Mouse (Mus musculus) CH12.LX (cell line): ENCODE results near the gene Zfp36. TPM values are rescaled to one million over a fixed set of nuclear protein-coding genes. Genes with fewer than 3 reads are reported as not detected.

Source experiments
- DNase-seq: peaks from one replicate; pipeline ENCODE4 v3.0.0-alpha.2; 2013; ENCODE audit errors: extremely low read depth
- H3K27ac ChIP-seq: 2 replicates; pipeline ENCODE4 v1.5.1; 2012; ENCODE audit warnings: low read depth, mild to moderate bottlenecking, control low read depth, moderate library complexity; ENCODE audit not compliant: insufficient read depth
- H3K27me3 ChIP-seq: replicated peaks from 2 replicates; pipeline ENCODE3; 2012; ENCODE audit warnings: inconsistent platforms
- H3K36me3 ChIP-seq, 2 experiments: replicated peaks in 1 of 2; 2 replicates each; pipeline versions ENCODE3 to v1.6.1; 2012; ENCODE audit warnings: inconsistent platforms in 1 of 2, low read length in 1 of 2, mild to moderate bottlenecking in 1 of 2, mixed read lengths in 1 of 2, moderate library complexity in 1 of 2; ENCODE audit not compliant: control insufficient read depth in 1 of 2, insufficient read depth in 1 of 2
- H3K4me1 ChIP-seq, 2 experiments: 2 replicates each; pipeline ENCODE4 v1.6.1; 2012; ENCODE audit warnings: inconsistent platforms in 1 of 2, moderate library complexity in 1 of 2; ENCODE audit not compliant: insufficient read depth in 2 of 2, control insufficient read depth in 1 of 2
- H3K4me2 ChIP-seq: 2 replicates; pipeline ENCODE4 v1.6.1; 2012; ENCODE audit warnings: low read depth, mild to moderate bottlenecking, control low read depth; ENCODE audit not compliant: poor library complexity, insufficient read depth, severe bottlenecking
- H3K4me3 ChIP-seq, 3 experiments: fragments of 150-350 bp in 1 of 3; sonication (generic) in 1 of 3; replicated peaks in 1 of 3; 2 replicates each; pipeline versions ENCODE3 to v1.5.1; 2011 to 2012; ENCODE audit warnings: low read depth in 2 of 3, low read length in 2 of 3, mild to moderate bottlenecking in 2 of 3, moderate library complexity in 2 of 3, control low read depth in 1 of 3, improper control_type of control experiment in 1 of 3, inconsistent platforms in 1 of 3, mixed read lengths in 1 of 3; ENCODE audit not compliant: poor library complexity in 1 of 3
- H3K79me2 ChIP-seq: replicated peaks from 2 replicates; pipeline ENCODE4 v1.6.1; 2012; ENCODE audit warnings: mild to moderate bottlenecking, moderate library complexity; ENCODE audit not compliant: control insufficient read depth, poor library complexity, insufficient read depth, severe bottlenecking; ENCODE audit errors: extremely low read depth
- H3K9ac ChIP-seq: 2 replicates; pipeline ENCODE4 v1.6.1; 2012; ENCODE audit warnings: low read depth, mild to moderate bottlenecking, control low read depth, moderate library complexity; ENCODE audit not compliant: insufficient read depth
- H3K9me3 ChIP-seq: replicated peaks from 2 replicates; pipeline ENCODE3; 2012; ENCODE audit warnings: low read length, inconsistent platforms, mixed read lengths
- CHD1 ChIP-seq: IDR thresholded peaks from 2 replicates; pipeline ENCODE4 v1.6.1; 2012; ENCODE audit warnings: low read depth, low read length, improper control_type of control experiment, inconsistent platforms
- CHD2 ChIP-seq: IDR thresholded peaks from 2 replicates; pipeline ENCODE4 v1.6.1; 2011; ENCODE audit warnings: low read length, improper control_type of control experiment
- CTCF ChIP-seq, 2 experiments: IDR thresholded peaks in 1 of 2; conservative IDR thresholded peaks in 1 of 2; 2 replicates each; pipeline ENCODE4 v1.5.1; 2011 to 2012; ENCODE audit warnings: low read depth in 2 of 2, low read length in 2 of 2, improper control_type of control experiment in 1 of 2, inconsistent platforms in 1 of 2, mild to moderate bottlenecking in 1 of 2, moderate library complexity in 1 of 2
- E2F4 ChIP-seq: IDR thresholded peaks from 2 replicates; pipeline ENCODE4 v1.6.1; 2011; ENCODE audit warnings: low read depth, low read length, improper control_type of control experiment; ENCODE audit not compliant: insufficient replicate concordance
- ELF1 ChIP-seq: IDR thresholded peaks from 2 replicates; pipeline ENCODE4 v1.6.1; 2014; ENCODE audit warnings: low read depth, mild to moderate bottlenecking, inconsistent platforms, low read length, improper control_type of control experiment
- EP300 ChIP-seq: IDR thresholded peaks from 2 replicates; pipeline ENCODE4 v1.6.1; 2011; ENCODE audit warnings: low read length, improper control_type of control experiment
- ETS1 ChIP-seq: conservative IDR thresholded peaks from 2 replicates; pipeline ENCODE4 v1.6.1; 2012; ENCODE audit warnings: low read depth, mild to moderate bottlenecking, inconsistent platforms, low read length, improper control_type of control experiment, moderate library complexity
- GABPA ChIP-seq: IDR thresholded peaks from 2 replicates; pipeline ENCODE4 v1.6.1; 2012; ENCODE audit warnings: low read depth, low read length, improper control_type of control experiment, inconsistent platforms; ENCODE audit not compliant: insufficient replicate concordance
- HCFC1 ChIP-seq: IDR thresholded peaks from 2 replicates; pipeline ENCODE4 v1.6.1; 2012; ENCODE audit warnings: low read depth, mild to moderate bottlenecking, inconsistent platforms, low read length, improper control_type of control experiment
- IRF4 ChIP-seq: IDR thresholded peaks from 2 replicates; pipeline ENCODE4 v1.6.1; 2014; ENCODE audit warnings: low read depth, mild to moderate bottlenecking, inconsistent platforms, low read length, improper control_type of control experiment
- JUN ChIP-seq: IDR thresholded peaks from 2 replicates; pipeline ENCODE4 v1.6.1; 2011; ENCODE audit warnings: low read depth, mild to moderate bottlenecking, low read length, improper control_type of control experiment, moderate library complexity; ENCODE audit not compliant: insufficient read depth
- JUND ChIP-seq: conservative IDR thresholded peaks from 2 replicates; pipeline ENCODE4 v1.6.1; 2011; ENCODE audit warnings: low read depth, low read length, improper control_type of control experiment
- KAT2A ChIP-seq: IDR thresholded peaks from 2 replicates; pipeline ENCODE4 v1.6.1; 2012; ENCODE audit warnings: low read length, improper control_type of control experiment, inconsistent platforms; ENCODE audit not compliant: insufficient replicate concordance
- MAFK ChIP-seq: IDR thresholded peaks from 2 replicates; pipeline ENCODE4 v1.6.1; 2011; ENCODE audit warnings: low read length, improper control_type of control experiment; ENCODE audit not compliant: insufficient replicate concordance
- MAX ChIP-seq: IDR thresholded peaks from 2 replicates; pipeline ENCODE4 v1.6.1; 2011; ENCODE audit warnings: low read length, improper control_type of control experiment
- MAZ ChIP-seq: IDR thresholded peaks from 2 replicates; pipeline ENCODE4 v1.6.1; 2012; ENCODE audit warnings: low read depth, mild to moderate bottlenecking, inconsistent platforms, low read length, improper control_type of control experiment, moderate library complexity
- MEF2A ChIP-seq: IDR thresholded peaks from 2 replicates; pipeline ENCODE4 v1.6.1; 2014; ENCODE audit warnings: low read depth, mild to moderate bottlenecking, inconsistent platforms, low read length, improper control_type of control experiment, borderline replicate concordance
- MYC ChIP-seq: IDR thresholded peaks from 2 replicates; pipeline ENCODE4 v1.6.1; 2011; ENCODE audit warnings: low read depth, mild to moderate bottlenecking, improper control_type of control experiment, low read length
- NELFE ChIP-seq: IDR thresholded peaks from 2 replicates; pipeline ENCODE4 v1.6.1; 2011; ENCODE audit warnings: low read depth, low read length, improper control_type of control experiment
- PAX5 ChIP-seq: IDR thresholded peaks from 2 replicates; pipeline ENCODE4 v1.6.1; 2012; ENCODE audit warnings: low read length, inconsistent platforms, mixed read lengths
- POLR2A ChIP-seq: IDR thresholded peaks from 2 replicates; pipeline ENCODE4 v1.6.1; 2011; ENCODE audit warnings: low read depth, mild to moderate bottlenecking, improper control_type of control experiment, low read length
- SIN3A ChIP-seq: IDR thresholded peaks from 2 replicates; pipeline ENCODE4 v1.6.1; 2012; ENCODE audit warnings: low read length, improper control_type of control experiment, inconsistent platforms
- TBP ChIP-seq: conservative IDR thresholded peaks from 2 replicates; pipeline ENCODE4 v1.6.1; 2011; ENCODE audit warnings: low read depth, low read length, improper control_type of control experiment
- TCF12 ChIP-seq: IDR thresholded peaks from 2 replicates; pipeline ENCODE4 v1.6.1; 2014; ENCODE audit warnings: low read depth, mild to moderate bottlenecking, inconsistent platforms, low read length, improper control_type of control experiment
- UBTF ChIP-seq: IDR thresholded peaks from 2 replicates; pipeline ENCODE4 v1.6.1; 2012; ENCODE audit warnings: low read depth, mild to moderate bottlenecking, inconsistent platforms, low read length, improper control_type of control experiment, moderate library complexity
- USF2 ChIP-seq: conservative IDR thresholded peaks from 2 replicates; pipeline ENCODE4 v1.6.1; 2011; ENCODE audit warnings: low read depth, low read length, improper control_type of control experiment
- ZC3H11A ChIP-seq: IDR thresholded peaks from 2 replicates; pipeline ENCODE4 v1.6.1; 2012; ENCODE audit warnings: low read depth, mild to moderate bottlenecking, inconsistent platforms, low read length, improper control_type of control experiment
- ZKSCAN1 ChIP-seq: IDR thresholded peaks from 2 replicates; pipeline ENCODE4 v1.6.1; 2012; ENCODE audit warnings: low read depth, inconsistent platforms, low read length, improper control_type of control experiment, borderline replicate concordance
- dilution Hi-C: fragments of 300-500 bp; cut with MboI; formaldehyde crosslinking; loops from 2 replicates; pipeline ENCODE4 v1.14.3; 2020; ENCODE audit warnings: low sequenced_read_pairs; ENCODE audit not compliant: extremely low pct_unique_long_range_greater_than_20kb, extremely low pct_ligation_motif_present
- in situ Hi-C: fragments of 300-500 bp; cut with MboI; formaldehyde crosslinking; loops from 3 replicates; pipeline ENCODE4 v1.14.3; 2019; ENCODE audit warnings: low sequenced_read_pairs, low pct_ligation_motif_present, low pct_unique_long_range_greater_than_20kb, mixed read lengths
- polyA plus RNA-seq: library from polyadenylated mRNA; unstranded; fragments of >175 nt; gene quantifications from 2 replicates; pipeline ENCODE4 v1.2.1, GENCODE M21; 2012; ENCODE audit warnings: low read depth; ENCODE audit not compliant: insufficient read length
- total RNA-seq, 2 experiments: library from RNA; depleted of rRNA; stranded (reverse); fragments of 300-350 nt in 1 of 2; fragments of >200 nt in 1 of 2; gene quantifications; 2 replicates each; pipeline ENCODE4 v1.2.3; 2012 to 2014

Gene Zfp36
- total and polyA plus RNA-seq, 3 experiments: 1.9 to 9.9 (median 2.8) TPM

- H3K9ac ChIP-seq: no peak overlapping the region
- no peak for TF ChIP-seq ZKSCAN1
- no peak for TF ChIP-seq POLR2A
- no peak for TF ChIP-seq IRF4
- TF ChIP-seq GABPA: no peak
- no peak for TF ChIP-seq MYC
- TF ChIP-seq HCFC1: no peak
- TF ChIP-seq ELF1: no peak
- no peak for TF ChIP-seq NELFE
- no peak for TF ChIP-seq CHD2
- no peak for TF ChIP-seq JUND
- TF ChIP-seq ETS1: no peak
- TF ChIP-seq TBP: no peak
- no peak for TF ChIP-seq EP300
- no peak for TF ChIP-seq KAT2A
- no peak for TF ChIP-seq MAZ
- TF ChIP-seq MAFK: no peak
- no peak for DNase-seq
- peaks cover 0 to 46% of the 10 kb centered on the region in 2 experiments for H3K36me3 ChIP-seq
- in situ Hi-C loops: no loop called here
- H3K4me2 ChIP-seq: no peak overlapping the region
- no peak overlapping the region for H3K27ac ChIP-seq
- no peak overlapping the region for H3K4me3 ChIP-seq
- H3K27me3 ChIP-seq: no peaks in the 10 kb centered on the region
- peaks cover 7 to 15% of the 10 kb centered on the region in 2 experiments for H3K4me1 ChIP-seq
- H3K9me3 ChIP-seq: no peaks in the 10 kb centered on the region
- H3K79me2 ChIP-seq: no peaks in the 10 kb centered on the region
- dilution Hi-C loops: no loop called here
Measured at GRCm38 (mm10) chr7:28367663-28368275, 12.3 kb downstream of the Zfp36 start.

DNA sequence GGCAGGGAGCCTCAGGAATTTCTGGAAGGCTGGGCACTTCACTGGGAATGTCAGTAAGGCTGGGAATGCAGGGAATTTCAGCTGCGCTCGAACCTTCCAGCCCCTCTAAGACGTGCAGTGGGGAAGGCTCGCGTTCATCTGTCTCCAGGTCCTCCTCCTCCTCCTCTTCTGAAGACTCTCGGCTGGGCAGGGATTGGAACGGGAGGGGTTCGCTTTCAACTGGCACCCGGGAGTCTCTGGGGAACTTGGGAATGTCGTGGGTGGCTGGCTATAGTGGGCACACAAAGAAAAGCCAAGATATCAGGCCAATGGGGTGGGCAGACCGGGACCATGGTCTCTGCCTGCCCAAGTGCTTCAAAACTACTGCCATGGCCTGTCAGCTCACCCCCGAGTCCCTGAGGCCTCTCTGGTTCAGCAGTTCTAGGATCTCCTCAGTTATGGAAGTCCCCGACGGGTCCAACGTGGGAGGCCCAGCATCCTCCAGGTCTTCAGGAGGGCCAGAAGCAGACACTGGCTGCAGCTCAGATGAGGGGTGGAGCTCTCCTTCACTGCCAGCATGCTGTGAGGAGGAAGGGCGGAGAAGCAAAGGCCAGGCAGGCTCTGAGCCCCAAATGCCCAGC, 17.5 kb downstream of the Zfp36 start:
- no peak overlapping the region for H3K4me2 ChIP-seq
- H3K36me3 ChIP-seq: peaks cover 11 to 62% of the 10 kb centered on the region in 2 experiments
- H3K79me2 ChIP-seq: no peaks in the 10 kb centered on the region
- H3K4me1 ChIP-seq: peaks cover 3 to 12% of the 10 kb centered on the region in 2 experiments
- no peak for DNase-seq
- H3K27me3 ChIP-seq: no peaks in the 10 kb centered on the region
- no peaks in the 10 kb centered on the region for H3K9me3 ChIP-seq
- in situ Hi-C loops: no loop called here
- TF ChIP-seq SIN3A (no peak), TCF12 (no peak), CHD1 (no peak), MAFK (no peak), EP300 (no peak), TBP (no peak), UBTF (no peak), USF2 (no peak), POLR2A (no peak), MAX (no peak), HCFC1 (no peak), MEF2A (no peak), JUN (no peak), ELF1 (no peak), CTCF (conservative IDR thresholded peaks at IDR 0.05 in 1 of 2, IDR thresholded peaks at IDR 0.05 in 1 of 2; ENCODE audit: low read depth in 2 of 2, low read length in 2 of 2) (no peak), E2F4 (no peak), GABPA (no peak), ZKSCAN1 (no peak), PAX5 (no peak), ZC3H11A (no peak)
- TF ChIP-seq, all 38 proteins: peak for 0
- dilution Hi-C loops: no loop called here
- Histone ChIP-seq H3K27ac (no peak overlapping the region), H3K9ac (no peak overlapping the region), H3K4me3 (no peak overlapping the region)
